Mouse (Mus musculus) cerebellum, adult 2 months (tissue): ENCODE results near the gene Cpsf6.

Experiments used
- CTCF ChIP-seq: fragments of 200-500 bp; IDR thresholded peaks from 2 replicates; pipeline ENCODE4 v1.5.1; 2011; ENCODE audit warnings: low read depth, mild to moderate bottlenecking, control low read depth, low read length, moderate library complexity, borderline replicate concordance; ENCODE audit not compliant: insufficient read depth
- POLR2A ChIP-seq: fragments of 200-500 bp; IDR thresholded peaks from 2 replicates; pipeline ENCODE4 v1.6.1; 2011; ENCODE audit warnings: low read length, control low read depth, borderline replicate concordance; ENCODE audit not compliant: insufficient read depth

DNA sequence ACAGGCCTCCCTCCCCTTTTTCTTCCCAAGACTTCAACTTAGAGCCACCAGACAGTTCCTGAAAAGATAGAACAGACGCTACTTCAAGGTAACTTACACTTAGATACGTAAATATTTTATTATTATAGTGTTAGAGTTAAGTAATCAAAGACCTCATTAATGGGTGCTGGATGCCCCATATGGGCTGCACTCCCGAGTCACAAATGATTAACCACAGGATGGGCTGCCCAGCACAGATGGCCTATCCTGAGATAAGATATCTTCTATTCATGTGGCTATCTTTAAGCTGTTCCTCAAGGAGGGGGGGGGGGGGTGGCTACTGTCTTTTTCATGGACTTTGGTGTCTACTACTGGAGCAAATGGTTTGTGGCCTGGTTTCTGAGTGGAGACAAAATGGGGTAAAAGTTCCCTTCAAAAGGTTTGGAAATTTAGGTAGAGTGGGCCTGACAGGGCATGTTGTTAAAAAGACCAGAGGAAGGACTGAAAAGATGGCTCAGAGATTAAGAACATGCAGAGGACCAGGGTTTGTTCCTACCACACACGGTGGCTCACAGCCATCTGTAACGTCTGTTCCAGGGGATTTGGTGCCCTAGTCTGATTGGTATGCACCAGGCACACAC, 79.8 kb downstream of the Cpsf6 start:
- TF ChIP-seq CTCF: no peak
- no peak for TF ChIP-seq POLR2A
